Mouse (Mus musculus) liver, embryonic 11.5 days (tissue): ENCODE data around the gene Snrpd3. TPM values are rescaled to one million over a fixed set of nuclear protein-coding genes. Genes with fewer than 3 reads are reported as not detected.
"Not testable (repeated sequence)": the region's sequence is repeated elsewhere in the genome, so short reads cannot be mapped to it uniquely, and the experiment has no call there.

Source experiments
- ATAC-seq: fragments of 200-750 bp; cut with Nextera tagmentation; replicated peaks from 2 replicates; pipeline ENCODE4 v1.8.0; 2017; ENCODE audit warnings: moderate number of reproducible peaks, mild to moderate bottlenecking, moderate TSS enrichment, moderate library complexity; ENCODE audit not compliant: low FRiP score
- DNase-seq: peaks from one replicate; pipeline ENCODE4 v3.0.0-alpha.2; 2017; ENCODE audit warnings: low spot score
- H3K27ac ChIP-seq: fragments of 300-500 bp; sonication (generic); 2 replicates; pipeline ENCODE4 v1.5.1; 2014; ENCODE audit warnings: mild to moderate bottlenecking, low read depth, low read length, control low read depth
- H3K27me3 ChIP-seq: fragments of 300-500 bp; sonication (generic); replicated peaks from 2 replicates; pipeline ENCODE4 v1.6.1; 2014; ENCODE audit warnings: low read length, mixed read lengths; ENCODE audit not compliant: control insufficient read depth, insufficient read depth
- H3K36me3 ChIP-seq: fragments of 300-500 bp; sonication (generic); 2 replicates; pipeline ENCODE4 v1.6.1; 2014; ENCODE audit warnings: mild to moderate bottlenecking, low read length, moderate library complexity, mixed read lengths; ENCODE audit not compliant: control insufficient read depth, insufficient read depth
- H3K4me1 ChIP-seq: fragments of 300-500 bp; sonication (generic); replicated peaks from 2 replicates; pipeline ENCODE4 v1.6.1; 2014; ENCODE audit warnings: low read length, mixed read lengths; ENCODE audit not compliant: control insufficient read depth, insufficient read depth
- H3K4me2 ChIP-seq: fragments of 300-500 bp; sonication (generic); 2 replicates; pipeline ENCODE4 v1.6.1; 2014; ENCODE audit warnings: mild to moderate bottlenecking, control low read depth, moderate library complexity
- H3K4me3 ChIP-seq: fragments of 300-500 bp; sonication (generic); 2 replicates; pipeline ENCODE4 v1.5.1; 2014; ENCODE audit warnings: low read depth, low read length, control low read depth
- H3K9ac ChIP-seq: fragments of 300-500 bp; sonication (generic); 2 replicates; pipeline ENCODE4 v1.6.1; 2014; ENCODE audit warnings: low read depth, low read length, control low read depth
- H3K9me3 ChIP-seq: fragments of 300-500 bp; sonication (generic); 2 replicates; pipeline ENCODE4 v1.6.1; 2016; ENCODE audit warnings: low read length, inconsistent platforms, mixed read lengths; ENCODE audit not compliant: control insufficient read depth
- WGBS: fragments of 180-500 bp; shearing (Covaris S2); extraction: QIAGEN DNeasy Blood & Tissue Kit; methylation state at CpG from one replicate; pipeline ENCODE4 v1.1.7; 2014; 5-methylcytosine and 5-hydroxymethylcytosine counted together
- polyA plus RNA-seq: library from polyadenylated mRNA; unstranded; fragments of >200 nt; fragmentation: Nextera tagmentation; extraction: Ambion mirVana; gene quantifications from 2 replicates; pipeline ENCODE4 v1.2.1, GENCODE M21; 2014

Snrpd3 gene
- 272 and 328 TPM in 2 replicates for polyA plus RNA-seq

GRCm38 (mm10) chr10:75517073-75517757 is at the start of gene Snrpd3:
TSS of gene Snrpd3 (plus strand) at chr10:75517551.
- Histone ChIP-seq H3K4me1 (peaks cover 39% of the 10 kb centered on the region), H3K9me3 (no peaks in the 10 kb centered on the region), H3K4me3 (peak within 1 kb of the TSS; percentile 89), H3K36me3 (peaks cover 23% of the 10 kb centered on the region; the same call in 1 of the 2 replicates), H3K27me3 (no peaks in the 10 kb centered on the region), H3K4me2 (peak within 1 kb of the TSS; percentile 92), H3K27ac (peak within 1 kb of the TSS; percentile 96), H3K9ac (peak within 1 kb of the TSS; percentile 92)
- ATAC-seq (peak; percentile 91), DNase-seq (peak; percentile 94)
- WGBS, result under 1% methylated on average over 44 of the region's 52 CpGs

GRCm38 (mm10) chr10:75473411-75473810 is 43.9 kb upstream of the Snrpd3 start:
- Histone ChIP-seq H3K27me3 (no peaks in the 10 kb centered on the region), H3K4me3 (no peak overlapping the region), H3K27ac (no peak overlapping the region), H3K9ac (no peak overlapping the region), H3K4me2 (no peak overlapping the region), H3K4me1 (no peaks in the 10 kb centered on the region), H3K36me3 (no peaks in the 10 kb centered on the region), H3K9me3 (no peaks in the 10 kb centered on the region)
- ATAC-seq (no peak), DNase-seq (no peak)
- WGBS, result 54% methylated on average over 8 of the region's 8 CpGs

DNA sequence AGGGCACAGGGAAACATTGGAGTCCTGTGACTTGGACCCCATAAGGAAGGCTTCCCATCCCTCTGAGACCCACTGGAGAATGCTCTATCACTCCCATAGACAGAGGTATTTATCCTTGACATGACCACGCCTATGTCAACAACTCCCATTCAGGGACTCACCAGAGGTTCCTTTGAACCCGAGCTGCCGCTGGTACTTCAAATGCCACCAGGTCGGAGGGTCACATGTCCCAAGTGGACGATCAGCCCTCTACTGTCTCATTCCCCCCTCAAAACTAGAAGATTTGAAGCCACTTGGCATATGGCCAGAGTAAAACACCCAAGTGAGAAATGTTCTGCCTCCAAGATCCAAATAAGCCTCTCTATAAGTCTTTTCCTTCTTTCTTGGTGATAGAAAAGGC is 42.8 kb upstream of the Snrpd3 start:
- no peak for DNase-seq
- Histone ChIP-seq H3K4me1 (no peaks in the 10 kb centered on the region), H3K36me3 (no peaks in the 10 kb centered on the region), H3K4me2 (no peak overlapping the region), H3K27me3 (no peaks in the 10 kb centered on the region), H3K4me3 (no peak overlapping the region), H3K27ac (peak overlapping the region; percentile 56; the same call in 1 of the 2 replicates), H3K9ac (no peak overlapping the region), H3K9me3 (no peaks in the 10 kb centered on the region)
- ATAC-seq, result no peak
- 55% methylated on average over 5 of the region's 5 CpGs for WGBS

DNA sequence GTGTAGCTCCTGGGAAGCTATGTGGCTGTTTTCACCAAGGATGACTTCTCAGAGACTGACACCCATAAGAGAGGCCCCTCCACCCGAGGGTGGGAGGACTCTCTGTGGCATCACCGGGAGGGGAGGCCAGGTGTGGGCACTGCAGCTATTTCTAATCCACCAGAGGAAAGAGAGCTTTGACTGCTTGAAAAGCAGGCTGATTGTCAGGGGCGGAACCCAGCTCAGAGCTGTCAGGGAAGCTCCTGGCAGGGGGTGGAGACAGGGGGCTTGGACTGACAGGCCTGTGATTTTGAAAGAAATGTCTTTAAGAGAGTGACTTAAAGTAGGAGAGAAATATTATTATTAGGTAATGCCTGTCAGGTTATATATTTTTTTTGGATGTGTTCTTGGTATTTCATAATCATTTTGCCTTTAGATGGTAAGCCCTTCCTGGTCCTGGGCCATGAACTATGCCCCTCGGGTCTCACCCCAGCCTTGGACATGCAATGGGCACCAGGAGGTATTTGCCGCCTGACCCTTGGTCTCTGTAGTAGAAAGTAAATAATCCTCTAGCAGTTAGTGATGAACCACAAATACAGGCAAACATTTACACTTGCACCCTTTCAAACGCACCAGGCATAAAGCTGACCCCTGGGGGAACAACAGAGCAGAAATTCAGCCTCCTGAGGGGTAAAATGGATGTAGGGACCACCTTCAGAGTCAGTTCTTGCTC is 42.1 kb upstream of the Snrpd3 start:
- H3K4me1 ChIP-seq, ATAC-seq, H3K4me2 ChIP-seq, H3K9me3 ChIP-seq, H3K4me3 ChIP-seq, H3K27me3 ChIP-seq, DNase-seq, H3K36me3 ChIP-seq, H3K9ac ChIP-seq: not testable (repeated sequence)
- 43% methylated on average over 3 of the region's 6 CpGs for WGBS
- H3K27ac ChIP-seq, result peak overlapping the region; percentile 56

GRCm38 (mm10) chr10:75477034-75477433 is 40.3 kb upstream of the Snrpd3 start:
- Histone ChIP-seq H3K9ac (no peak overlapping the region), H3K27me3 (no peaks in the 10 kb centered on the region), H3K4me2 (no peak overlapping the region), H3K36me3 (no peaks in the 10 kb centered on the region), H3K4me1 (no peaks in the 10 kb centered on the region), H3K4me3 (no peak overlapping the region), H3K9me3 (no peaks in the 10 kb centered on the region), H3K27ac (no peak overlapping the region)
- DNase-seq, result no peak
- 79% methylated on average over 9 of the region's 9 CpGs for WGBS
- ATAC-seq, result no peak

DNA sequence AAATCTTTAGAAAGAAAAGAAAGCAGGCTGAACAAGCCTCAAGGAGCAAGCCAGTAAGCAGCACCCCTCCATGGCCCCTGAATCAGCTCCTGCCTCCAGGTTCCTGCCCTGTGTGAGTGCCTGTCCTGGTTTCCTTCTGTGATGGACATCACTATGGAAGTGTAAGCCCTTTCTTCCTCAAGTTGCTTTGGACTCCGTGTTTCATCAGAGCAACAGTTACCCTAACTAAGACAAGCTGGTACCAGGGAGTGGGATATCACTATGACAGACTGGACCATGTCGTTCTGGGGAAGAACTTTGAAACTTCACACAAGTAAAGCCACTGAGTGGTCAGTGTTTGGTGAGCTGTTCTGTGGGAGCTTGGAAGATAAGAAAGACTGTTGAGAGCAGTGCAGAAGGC is 37.4 kb upstream of the Snrpd3 start:
- Histone ChIP-seq H3K4me1 (no peaks in the 10 kb centered on the region), H3K36me3 (no peaks in the 10 kb centered on the region), H3K9me3 (no peaks in the 10 kb centered on the region), H3K27me3 (no peaks in the 10 kb centered on the region), H3K9ac (no peak overlapping the region), H3K27ac (no peak overlapping the region), H3K4me3 (no peak overlapping the region), H3K4me2 (no peak overlapping the region)
- WGBS, result 73% methylated on average over 2 of the region's 2 CpGs
- DNase-seq (no peak), ATAC-seq (no peak)

- Histone ChIP-seq H3K27me3 (no peaks in the 10 kb centered on the region), H3K4me2 (no peak overlapping the region), H3K4me3 (no peak overlapping the region), H3K9me3 (no peaks in the 10 kb centered on the region), H3K36me3 (no peaks in the 10 kb centered on the region), H3K9ac (no peak overlapping the region), H3K4me1 (no peaks in the 10 kb centered on the region), H3K27ac (no peak overlapping the region)
- no peak for ATAC-seq
- DNase-seq, result no peak
- 68% methylated on average over 4 of the region's 4 CpGs for WGBS
Measured at GRCm38 (mm10) chr10:75481703-75482102, 35.6 kb upstream of the Snrpd3 start.

GRCm38 (mm10) chr10:75482271-75482670 is 35.1 kb upstream of the Snrpd3 start:
- no peak overlapping the region for H3K27ac ChIP-seq
- H3K4me2 ChIP-seq, result no peak overlapping the region
- ATAC-seq (no peak), DNase-seq (no peak)
- 84% methylated on average over 5 of the region's 5 CpGs for WGBS
- no peaks in the 10 kb centered on the region for H3K36me3 ChIP-seq
- H3K4me1 ChIP-seq, result no peaks in the 10 kb centered on the region
- no peak overlapping the region for H3K9ac ChIP-seq
- H3K4me3 ChIP-seq, result no peak overlapping the region
- no peaks in the 10 kb centered on the region for H3K27me3 ChIP-seq
- H3K9me3 ChIP-seq, result no peaks in the 10 kb centered on the region
